Mouse (Mus musculus) MEL (cell line): Measurements from ENCODE around the gene Gm5622. TPM values are rescaled to one million over a fixed set of nuclear protein-coding genes. Genes with fewer than 3 reads are reported as not detected.
"Not testable (repeated sequence)": the region's sequence is repeated elsewhere in the genome, so short reads cannot be mapped to it uniquely, and the experiment has no call there.

Experiments used
- DNase-seq: peaks from one replicate; pipeline ENCODE4 v3.0.0; 2011; ENCODE audit warnings: low read depth, low spot score
- H3K27ac ChIP-seq: 2 replicates; pipeline ENCODE4 v1.5.1; 2012; ENCODE audit warnings: low read depth, mild to moderate bottlenecking, control low read depth, low read length, moderate library complexity; ENCODE audit not compliant: control insufficient read depth
- H3K27me3 ChIP-seq, 2 experiments: fragments of 150-350 bp in 1 of 2; sonication (generic) in 1 of 2; 2 replicates each; pipeline ENCODE4 v1.6.1; 2012; ENCODE audit warnings: low read length in 2 of 2, mild to moderate bottlenecking in 2 of 2, improper control_type of control experiment in 1 of 2, moderate library complexity in 1 of 2; ENCODE audit not compliant: insufficient read depth in 2 of 2, control insufficient read depth in 1 of 2
- H3K36me3 ChIP-seq, 2 experiments: 2 replicates each; pipeline ENCODE4 v1.6.1; 2012 to 2014; ENCODE audit warnings: low read length in 2 of 2, improper control_type of control experiment in 1 of 2, inconsistent platforms in 1 of 2, mild to moderate bottlenecking in 1 of 2; ENCODE audit not compliant: insufficient read depth in 2 of 2, control insufficient read depth in 1 of 2
- H3K4me1 ChIP-seq, 2 experiments: fragments of 150-350 bp in 1 of 2; sonication (generic) in 1 of 2; 2 replicates each; pipeline ENCODE4 v1.6.1; 2012; ENCODE audit warnings: low read length in 2 of 2, improper control_type of control experiment in 1 of 2, mild to moderate bottlenecking in 1 of 2; ENCODE audit not compliant: insufficient read depth in 2 of 2, control insufficient read depth in 1 of 2
- H3K4me3 ChIP-seq, 2 experiments: fragments of 150-350 bp in 1 of 2; sonication (generic) in 1 of 2; 2 replicates each; pipeline ENCODE4 v1.5.1; 2012; ENCODE audit warnings: low read depth in 2 of 2, low read length in 2 of 2, mild to moderate bottlenecking in 2 of 2, moderate library complexity in 2 of 2, control low read depth in 1 of 2, improper control_type of control experiment in 1 of 2; ENCODE audit not compliant: control insufficient read depth in 1 of 2, insufficient read depth in 1 of 2
- H3K79me2 ChIP-seq: 2 replicates; pipeline ENCODE4 v1.6.1; 2012; ENCODE audit warnings: mild to moderate bottlenecking, low read length, moderate library complexity; ENCODE audit not compliant: control insufficient read depth, poor library complexity, insufficient read depth
- H3K9ac ChIP-seq: 2 replicates; pipeline ENCODE4 v1.6.1; 2012; ENCODE audit warnings: low read depth, mild to moderate bottlenecking, control low read depth, low read length, moderate library complexity; ENCODE audit not compliant: control insufficient read depth, poor library complexity, severe bottlenecking
- H3K9me3 ChIP-seq: fragments of 150-350 bp; sonication (generic); replicated peaks from 2 replicates; pipeline ENCODE4 v1.6.1; 2012; ENCODE audit warnings: mild to moderate bottlenecking, low read length, improper control_type of control experiment, moderate library complexity; ENCODE audit not compliant: insufficient read depth
- EP300 ChIP-seq, 2 experiments: IDR thresholded peaks; 2 replicates each; pipeline ENCODE4 v1.6.1; 2011; ENCODE audit warnings: improper control_type of control experiment in 2 of 2, low read length in 2 of 2, low read depth in 1 of 2, mild to moderate bottlenecking in 1 of 2
- JUND ChIP-seq: IDR thresholded peaks from 2 replicates; pipeline ENCODE4 v1.6.1; 2011; ENCODE audit warnings: low read depth, mild to moderate bottlenecking, improper control_type of control experiment, low read length
- MAFK ChIP-seq: IDR thresholded peaks from 2 replicates; pipeline ENCODE4 v1.6.1; 2011; ENCODE audit warnings: low read depth, mild to moderate bottlenecking, low read length, improper control_type of control experiment, borderline replicate concordance
- MAX ChIP-seq: IDR thresholded peaks from 2 replicates; pipeline ENCODE4 v1.6.1; 2011; ENCODE audit warnings: low read length, improper control_type of control experiment
- MXI1 ChIP-seq: IDR thresholded peaks from 2 replicates; pipeline ENCODE4 v1.6.1; 2011; ENCODE audit warnings: mild to moderate bottlenecking, low read depth, low read length, improper control_type of control experiment
- NRF1 ChIP-seq: IDR thresholded peaks from 2 replicates; pipeline ENCODE4 v1.6.1; 2014; ENCODE audit warnings: low read depth, mild to moderate bottlenecking, inconsistent platforms, low read length, improper control_type of control experiment, moderate library complexity; ENCODE audit not compliant: poor library complexity, insufficient read depth, severe bottlenecking
- POLR2A ChIP-seq, 2 experiments: IDR thresholded peaks; 2 replicates each; pipeline ENCODE4 v1.6.1; 2011 to 2012; ENCODE audit warnings: low read length in 2 of 2, mild to moderate bottlenecking in 2 of 2, control low read depth in 1 of 2, improper control_type of control experiment in 1 of 2, low read depth in 1 of 2, moderate library complexity in 1 of 2; ENCODE audit not compliant: control insufficient read depth in 1 of 2, insufficient read depth in 1 of 2, poor library complexity in 1 of 2
- TAL1 ChIP-seq: IDR thresholded peaks from 2 replicates; pipeline ENCODE4 v1.6.1; 2012; ENCODE audit warnings: mild to moderate bottlenecking, inconsistent platforms, low read length, moderate library complexity, mixed read lengths
- TBP ChIP-seq: IDR thresholded peaks from 2 replicates; pipeline ENCODE4 v1.8.0; 2011; ENCODE audit warnings: low read depth, low read length, improper control_type of control experiment
- TCF12 ChIP-seq: IDR thresholded peaks from 2 replicates; pipeline ENCODE4 v1.6.1; 2014; ENCODE audit warnings: low read depth, mild to moderate bottlenecking, inconsistent platforms, low read length, improper control_type of control experiment, moderate library complexity
- USF1 ChIP-seq: IDR thresholded peaks from 2 replicates; pipeline ENCODE4 v1.6.1; 2014; ENCODE audit warnings: low read depth, mild to moderate bottlenecking, inconsistent platforms, low read length, improper control_type of control experiment, moderate library complexity
- ZKSCAN1 ChIP-seq: IDR thresholded peaks from 2 replicates; pipeline ENCODE4 v1.6.1; 2012; ENCODE audit warnings: low read depth, mild to moderate bottlenecking, inconsistent platforms, low read length, improper control_type of control experiment, moderate library complexity
- polyA plus RNA-seq, 2 experiments: library from polyadenylated mRNA; stranded (reverse) in 1 of 2; unstranded in 1 of 2; fragments of >175 nt in 1 of 2; fragments of >200 nt in 1 of 2; gene quantifications; 2 replicates each; pipeline versions ENCODE4 v1.2.1 to v1.2.4; 2012; ENCODE audit warnings: low replicate concordance in 2 of 2, low read depth in 1 of 2; ENCODE audit not compliant: insufficient read length in 2 of 2, insufficient read depth in 1 of 2, missing spikeins in 1 of 2
- total RNA-seq: library from RNA; depleted of rRNA; stranded (reverse); fragments of 300-350 nt; gene quantifications from 2 replicates; pipeline ENCODE4 v1.2.3, GENCODE M21; 2012

Gm5622 gene
- total and polyA plus RNA-seq, 3 experiments: not detected

- Histone ChIP-seq H3K27ac (no peak within 1 kb of the TSS), H3K9me3 (no peaks in the 10 kb centered on the region), H3K4me1 (no peaks in the 10 kb centered on the region), H3K27me3 (no peaks in the 10 kb centered on the region), H3K36me3 (no peaks in the 10 kb centered on the region), H3K79me2 (no peaks in the 10 kb centered on the region), H3K4me3 (no peak within 1 kb of the TSS), H3K9ac (no peak within 1 kb of the TSS)
- TF ChIP-seq TAL1 (no peak), MXI1 (no peak), NRF1 (no peak), POLR2A (IDR thresholded peaks at IDR 0.05; ENCODE audit: control insufficient read depth in 1 of 2, insufficient read depth in 1 of 2, low read depth in 1 of 2, low read length in 2 of 2, poor library complexity in 1 of 2) (no peak), EP300 (IDR thresholded peaks at IDR 0.05; ENCODE audit: low read depth in 1 of 2, low read length in 2 of 2) (no peak), MAX (no peak), TCF12 (no peak), MAFK (no peak), ZKSCAN1 (no peak), USF1 (no peak), TBP (no peak), JUND (no peak)
- DNase-seq: no peak
Measured at GRCm38 (mm10) chr14:51611210-51611609, 58.6 kb downstream of the Gm5622 start, which contains the start of gene Gm17078. Gene Gm17078, minus strand, starts transcription at chr14:51611310.

GRCm38 (mm10) chr14:51632426-51632825 lies 79.8 kb downstream of the Gm5622 start:
- H3K9ac ChIP-seq, H3K36me3 ChIP-seq, H3K4me1 ChIP-seq, H3K4me3 ChIP-seq, DNase-seq, H3K9me3 ChIP-seq, H3K79me2 ChIP-seq, H3K27me3 ChIP-seq, H3K27ac ChIP-seq: not testable (repeated sequence)

GRCm38 (mm10) chr14:51635566-51635965 lies 83.0 kb downstream of the Gm5622 start, which contains the start of gene Gm4181:
Gene Gm4181, minus strand, starts transcription at chr14:51635666.
- H3K4me3 ChIP-seq, H3K36me3 ChIP-seq, H3K9me3 ChIP-seq, H3K79me2 ChIP-seq, H3K9ac ChIP-seq, H3K4me1 ChIP-seq, DNase-seq, H3K27me3 ChIP-seq, H3K27ac ChIP-seq: not testable (repeated sequence)
